Mouse (Mus musculus) testis, adult 2 months (tissue): Measurements from ENCODE around the gene Trib3.

Source experiments
- CTCF ChIP-seq: fragments of 200-500 bp; IDR thresholded peaks from 2 replicates; pipeline ENCODE4 v1.5.1; 2012; ENCODE audit warnings: low read depth, mild to moderate bottlenecking, inconsistent platforms, low read length, moderate library complexity; ENCODE audit not compliant: control insufficient read depth, insufficient read depth, insufficient replicate concordance
- POLR2A ChIP-seq: fragments of 200-500 bp; IDR thresholded peaks from 2 replicates; pipeline ENCODE4 v1.6.1; 2012; ENCODE audit warnings: low read depth, mild to moderate bottlenecking, inconsistent platforms, low read length, moderate library complexity; ENCODE audit not compliant: control insufficient read depth

GRCm38 (mm10) chr2:152373547-152373946, 29.7 kb upstream of the Trib3 start:
- TF ChIP-seq POLR2A, result no peak
- no peak for TF ChIP-seq CTCF
